In the genomic region with DNA sequence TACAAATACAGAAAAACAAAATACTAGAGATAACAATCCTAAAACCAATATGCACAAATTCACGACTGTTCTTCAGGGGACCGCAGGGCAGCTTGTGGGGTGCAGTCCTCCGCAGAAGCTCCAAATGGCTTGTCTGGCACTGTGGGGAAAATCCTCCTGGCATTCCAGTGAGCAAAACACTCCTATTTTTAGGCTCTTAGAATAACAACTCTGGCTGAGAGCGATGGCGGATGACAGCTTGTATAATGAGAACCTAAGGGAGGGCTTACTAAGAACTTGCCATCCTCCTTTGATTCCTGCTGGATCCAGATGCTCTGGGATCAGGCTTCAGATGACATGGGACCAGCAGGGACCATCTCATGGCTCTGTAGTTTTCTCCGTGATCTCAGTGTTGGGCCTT, we compare ENCODE assay signal across 10 mouse cellular contexts. TPM values are rescaled to one million over a fixed set of nuclear protein-coding genes. Genes with fewer than 3 reads are reported as not detected.
DNase-seq lines count a peak whose midpoint lies in the region; ATAC-seq lines count a peak whose summit lies in the region.
"Had no signal": no experiment of that assay in that cellular context is flagged by ENCODE, and none has a peak within 500 bp of the region (broad histone marks: within the 10 kb centered on the region; RNA-seq: fewer than 3 reads in every experiment).

No protein-coding gene starts in this region.

- H3K27me3 ChIP-seq in heart, embryonic 13.5 days (replicated peaks): no peaks in the 10 kb centered on the region

- ATAC-seq in heart, embryonic 13.5 days (ENCODE audit: extremely low read depth, insufficient number of reproducible peaks, low FRiP score, low TSS enrichment): no peak
- ATAC-seq: liver, postnatal 0 days had no signal

- H3K4me3 ChIP-seq in heart, embryonic 13.5 days: no peak overlapping the region

- DNase-seq in layer of hippocampus, adult 11-12 months (ENCODE audit: low spot score): peak; percentile 58
- no peak for DNase-seq in layer of hippocampus, postnatal 10 days (ENCODE audit: low spot score in 2 of 2)
- peak; percentile 28 to 57 for DNase-seq in left cerebral cortex, adult 18-20 months (ENCODE audit: low spot score in 2 of 2)
- DNase-seq in telencephalon, adult 2 months (ENCODE audit: low read depth, low spot score): peak; percentile 91
- DNase-seq in thymus, postnatal 14 days: no peak
- no peak for DNase-seq in c-Kit-positive CD71-positive TER-119-positive erythroid progenitor cells, embryonic 14.5 days (ENCODE audit: low spot score)
- DNase-seq: gastrocnemius, postnatal 10 days; liver, postnatal 0 days; thymus, postnatal 36 days had no signal

- peaks cover 84% of the 10 kb centered on the region for H3K4me1 ChIP-seq in heart, embryonic 13.5 days

- H3K4me2 ChIP-seq in heart, embryonic 13.5 days: peak overlapping the region; percentile 43

- 38% methylated on average over 6 of the region's 6 CpGs for WGBS in heart, embryonic 13.5 days

- H3K36me3 ChIP-seq in heart, embryonic 13.5 days: no peaks in the 10 kb centered on the region

- H3K9ac ChIP-seq in heart, embryonic 13.5 days: no peak overlapping the region
- H3K9ac ChIP-seq: liver, postnatal 0 days had no signal

- no peaks in the 10 kb centered on the region for H3K9me3 ChIP-seq in heart, embryonic 13.5 days

- H3K27ac ChIP-seq in heart, embryonic 13.5 days (replicated peaks): peak overlapping the region; percentile 87

RNA-seq across cellular contexts. Expression of a gene that starts 36.9 kb away (rescaled TPM):
- 10 to 100 TPM; 14.9 to 15.0 TPM for total RNA-seq in layer of hippocampus, postnatal 10 days (2021)
- 11.5 and 11.7 TPM in 2 replicates for polyA plus RNA-seq in heart, embryonic 13.5 days (2015; fragmentation: Nextera tagmentation; extraction: Ambion mirVana)
- total RNA-seq in left cerebral cortex, adult 18-20 months (2021): 10 to 100 TPM; 19.3 to 20.5 TPM

Comparison
In these comparisons a context has a peak if more than half of its experiments do, and no peak if none do; other contexts are left out.
1. DNase-seq: peak in layer of hippocampus, adult 11-12 months (single experiment), left cerebral cortex, adult 18-20 months (2 of 2) and telencephalon, adult 2 months (single experiment); none in layer of hippocampus, postnatal 10 days (0 of 2), thymus, postnatal 14 days (single experiment) and c-Kit-positive CD71-positive TER-119-positive erythroid progenitor cells, embryonic 14.5 days (single experiment).